Mouse (Mus musculus): ENCODE data around the gene Fyn. TPM values are rescaled to one million over a fixed set of nuclear protein-coding genes. Genes with fewer than 3 reads are reported as not detected.

Gene Fyn
- total RNA-seq, 2 experiments from 2014 or later = 46.6 to 48.6 TPM

DNA sequence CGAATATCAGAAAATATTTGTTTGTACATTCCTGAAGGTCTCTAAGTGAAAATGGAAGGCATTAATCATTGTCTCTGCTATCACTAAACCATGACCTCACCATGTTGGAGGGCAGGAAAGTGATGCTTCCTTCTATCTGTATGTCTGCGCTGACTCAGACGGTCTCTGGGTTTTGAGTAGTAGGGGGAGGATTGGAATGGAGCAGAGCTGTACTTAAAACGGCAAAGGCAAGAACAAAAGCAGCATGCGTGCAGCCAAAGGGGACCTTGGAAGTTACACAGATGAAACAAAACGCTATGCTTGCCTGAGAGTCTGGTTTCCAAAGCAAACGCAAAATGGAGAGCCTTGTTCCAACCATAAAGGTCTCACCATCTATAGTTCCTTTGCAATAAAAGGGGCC, 202.4 kb downstream of the Fyn start:
- DNase-seq = peak; percentile 44

DNA sequence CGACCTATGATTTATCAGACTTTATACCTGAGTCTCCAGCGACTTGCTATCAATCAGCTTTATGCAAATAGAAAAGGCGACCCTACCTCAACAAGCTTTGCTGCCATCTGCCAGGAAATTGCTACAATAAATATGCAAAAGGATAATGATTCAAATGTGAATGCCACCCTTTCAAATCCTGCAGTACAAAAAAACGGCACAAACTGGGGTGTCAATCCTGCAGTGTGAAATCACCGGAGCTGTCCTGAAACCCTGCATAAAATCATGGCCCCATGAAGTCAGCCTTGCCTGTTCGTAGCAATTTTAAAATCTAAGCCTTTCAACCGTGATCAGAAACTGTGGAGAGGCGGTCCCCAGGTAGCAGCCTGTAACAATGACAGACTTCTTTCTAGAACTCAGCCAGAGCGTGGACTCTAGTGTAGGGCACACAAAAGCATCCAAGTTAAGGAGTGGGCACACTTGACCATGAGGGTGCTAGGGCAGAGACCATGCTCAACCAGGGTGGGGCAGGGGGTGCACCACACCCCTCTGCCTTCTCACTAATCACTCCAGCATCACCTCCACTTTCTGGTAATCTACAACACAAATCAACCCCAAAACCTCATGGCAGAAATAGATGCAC, 203.5 kb downstream of the Fyn start:
- DNase-seq = no peak

- DNase-seq = peak; percentile 67
Measured at GRCm38 (mm10) chr10:39572672-39573051, 204.0 kb downstream of the Fyn start.

- no peak for DNase-seq
Measured at GRCm38 (mm10) chr10:39576466-39576865, 207.8 kb downstream of the Fyn start.

- DNase-seq = no peak
Measured at GRCm38 (mm10) chr10:39580477-39580876, 211.8 kb downstream of the Fyn start.

DNA sequence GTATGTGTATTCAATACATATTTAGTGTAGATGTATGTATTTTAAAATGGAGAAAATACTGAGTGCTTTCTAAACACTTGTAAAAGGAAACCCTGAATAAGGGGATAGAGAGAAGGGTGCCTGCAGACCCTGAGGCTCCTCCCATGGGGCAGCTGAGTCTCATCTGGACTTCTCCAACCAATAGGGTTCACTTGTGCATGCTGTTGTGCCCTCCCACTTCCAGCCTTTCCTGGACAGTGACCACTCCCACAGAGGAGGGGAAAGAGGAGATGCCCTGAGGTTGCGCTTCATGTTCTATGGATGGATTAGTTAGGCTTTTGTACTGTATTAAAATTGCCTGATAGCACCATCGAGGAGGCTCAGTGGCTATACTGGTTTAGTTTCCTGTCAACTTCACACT, 213.7 kb downstream of the Fyn start:
- no peak for DNase-seq

DNA sequence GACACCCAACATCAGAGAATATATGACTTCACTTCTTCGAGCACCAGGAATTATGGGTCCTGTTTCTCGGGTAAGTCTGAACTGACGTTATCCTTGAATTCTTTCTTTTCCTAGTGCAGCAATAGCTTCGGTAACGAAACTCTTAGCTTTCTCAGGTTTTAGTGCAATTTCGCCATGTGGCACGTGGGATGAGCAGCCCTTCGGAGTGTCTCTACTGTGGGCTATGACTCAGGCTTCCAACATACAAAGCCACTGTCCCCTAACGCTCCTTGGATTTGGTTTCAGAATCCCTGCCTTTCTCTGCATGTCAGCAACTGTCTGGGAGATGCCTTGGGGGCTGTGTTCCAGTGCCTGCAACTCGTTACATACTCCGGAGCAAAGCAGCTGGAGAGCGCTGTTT, 215.1 kb downstream of the Fyn start:
- no peak for DNase-seq

DNA sequence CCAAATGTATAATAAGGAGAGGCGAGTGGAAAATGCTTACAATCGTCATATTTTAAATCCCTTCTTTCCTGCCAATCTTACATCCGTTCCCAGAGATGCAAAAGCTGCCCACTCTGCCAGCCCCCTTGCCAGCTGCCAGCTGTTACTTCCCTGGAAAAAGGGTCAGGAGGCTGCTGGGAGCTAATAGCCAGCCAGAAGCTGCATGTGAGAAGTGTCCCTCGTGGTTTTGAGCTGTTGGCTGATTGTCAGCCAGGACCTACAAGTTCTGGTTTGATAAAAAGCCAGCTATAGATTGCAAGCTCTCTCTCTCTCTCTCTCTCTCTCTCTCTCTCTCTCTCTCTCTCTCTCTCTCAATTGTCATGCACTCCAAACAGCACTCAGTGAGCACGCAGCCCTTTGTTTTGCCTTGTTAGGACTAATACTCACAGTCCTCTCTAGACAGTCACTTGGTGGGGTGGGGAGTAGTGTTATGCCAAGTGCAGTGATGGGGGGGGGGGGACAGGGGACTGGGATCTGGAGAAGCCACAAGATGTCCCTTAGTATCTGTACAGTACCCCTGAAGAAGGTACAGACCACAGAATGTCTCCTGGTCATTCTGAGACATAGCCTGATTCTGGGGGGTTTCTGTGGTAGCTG, 218.8 kb downstream of the Fyn start:
- DNase-seq = peak; percentile 34

- DNase-seq = no peak
Measured at GRCm38 (mm10) chr10:39587973-39588746, 219.5 kb downstream of the Fyn start.

GRCm38 (mm10) chr10:39589765-39590546, 221.3 kb downstream of the Fyn start:
- DNase-seq = no peak

GRCm38 (mm10) chr10:39590629-39591028, 222.0 kb downstream of the Fyn start:
- DNase-seq = no peak

DNA sequence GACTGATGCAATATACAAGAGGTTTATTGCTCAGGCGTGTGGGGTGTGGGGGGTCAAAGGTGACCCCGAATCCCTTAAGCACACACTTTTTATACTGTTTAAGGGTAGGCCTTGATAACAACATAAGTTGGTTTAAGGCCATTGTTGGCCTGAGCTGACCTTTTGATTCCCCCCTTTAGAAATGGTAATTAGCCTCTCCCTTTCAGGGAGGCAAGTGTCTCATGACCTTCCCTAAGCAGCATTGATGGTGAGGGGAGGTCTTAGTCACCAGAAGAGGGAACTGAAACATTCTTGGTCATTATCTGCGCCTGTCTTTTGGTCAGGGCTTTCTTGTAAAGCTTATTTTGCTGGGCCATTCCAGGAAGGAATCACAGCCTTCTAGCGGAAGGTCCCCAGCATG, 223.8 kb downstream of the Fyn start:
- DNase-seq = no peak

- no peak for DNase-seq
Measured at GRCm38 (mm10) chr10:39594716-39595115, 226.1 kb downstream of the Fyn start.

DNA sequence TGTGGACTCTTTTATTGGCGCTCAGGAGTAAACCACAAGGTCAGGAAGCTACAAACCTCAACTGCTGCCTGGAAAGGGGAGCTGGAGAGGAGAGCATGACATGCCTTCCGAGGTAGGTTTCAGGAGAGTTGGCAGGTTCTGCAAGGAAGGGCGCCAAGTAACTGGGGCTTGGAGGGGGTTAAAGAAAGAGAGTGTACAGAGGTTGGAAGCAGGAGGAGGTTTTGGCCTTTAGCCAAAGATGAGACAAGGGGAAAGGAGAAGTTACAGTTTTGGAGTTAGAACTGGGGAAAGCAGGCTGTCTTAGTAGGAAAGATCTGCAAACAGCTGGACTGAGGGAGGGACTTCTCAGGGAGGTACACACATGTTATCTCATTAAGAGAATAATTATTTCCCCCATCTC, 227.2 kb downstream of the Fyn start:
- DNase-seq = no peak

DNA sequence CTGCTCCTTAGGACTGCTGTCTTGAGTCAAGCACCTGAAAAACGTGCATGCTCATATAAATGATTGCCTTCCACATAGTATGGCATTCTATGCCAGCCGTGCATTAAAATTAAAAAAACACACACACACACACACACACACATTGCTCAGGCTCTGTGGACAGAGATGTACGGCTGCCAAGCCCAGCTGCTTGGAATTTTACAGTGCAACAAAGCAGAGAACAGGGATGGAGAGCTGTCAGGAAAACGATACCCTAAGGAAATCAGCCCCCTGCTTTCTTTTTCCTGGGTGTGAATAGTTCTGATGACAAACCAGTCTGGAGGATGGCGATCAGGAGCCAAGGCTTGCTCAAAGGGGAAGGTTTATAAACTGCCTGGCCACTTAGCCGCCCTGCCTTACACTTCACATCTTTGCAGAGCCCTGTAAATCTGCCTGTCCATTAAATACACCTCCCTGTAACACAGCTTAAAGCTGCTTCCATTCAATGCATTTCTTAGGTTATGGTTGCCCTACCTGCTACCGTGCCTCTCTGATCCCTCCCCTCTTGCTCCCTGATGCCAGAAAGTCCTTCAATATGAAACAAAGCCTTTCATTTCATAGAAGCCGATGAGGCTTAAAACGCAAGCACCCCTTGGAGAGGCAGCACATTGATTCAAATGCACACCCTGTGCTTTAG, 228.6 kb downstream of the Fyn start:
- DNase-seq = no peak

DNA sequence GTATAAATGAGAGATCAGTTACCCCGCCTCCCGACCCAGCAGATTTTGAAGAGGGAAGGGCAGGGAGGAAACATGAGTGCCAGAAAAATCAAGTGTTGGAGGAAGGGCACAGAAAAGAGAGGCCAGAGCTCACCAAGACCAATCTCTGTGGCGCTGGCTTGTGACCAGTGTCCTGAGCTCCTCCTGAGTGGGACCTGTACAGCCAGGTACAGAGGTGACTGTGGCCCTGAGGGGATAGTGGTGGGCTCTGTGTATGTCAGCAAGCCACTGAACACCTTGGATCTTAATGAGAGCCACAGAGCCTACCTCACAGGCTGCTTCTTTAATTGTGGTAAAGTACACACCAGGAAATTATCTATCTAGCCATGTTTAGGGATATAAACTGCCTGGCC, 229.1 kb downstream of the Fyn start:
- no peak for DNase-seq

- DNase-seq = no peak
Measured at GRCm38 (mm10) chr10:39599601-39600000, 230.9 kb downstream of the Fyn start.

- DNase-seq = no peak
Measured at GRCm38 (mm10) chr10:39600115-39600514, 231.5 kb downstream of the Fyn start.

DNA sequence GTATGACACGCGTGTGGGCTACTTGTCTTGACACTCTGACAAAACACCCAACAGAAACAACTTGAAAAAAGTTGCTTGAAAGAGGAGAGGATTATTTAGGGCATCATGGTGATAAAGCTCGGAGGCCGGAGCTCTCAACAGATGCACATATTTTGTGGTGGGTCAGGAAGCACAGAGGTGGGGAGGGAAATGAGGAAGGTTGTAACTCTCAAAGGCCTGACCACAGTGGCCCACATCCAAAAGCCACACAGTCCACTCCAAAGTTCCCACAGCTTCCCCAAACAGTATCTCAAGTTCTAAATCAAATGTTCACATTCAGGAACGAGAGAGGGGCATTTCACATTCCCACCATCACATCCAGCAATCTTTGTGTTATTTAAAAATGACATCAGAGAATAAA, 232.4 kb downstream of the Fyn start:
- DNase-seq = no peak

GRCm38 (mm10) chr10:39606434-39606833, 237.8 kb downstream of the Fyn start:
- DNase-seq = no peak

- DNase-seq = no peak
Measured at GRCm38 (mm10) chr10:39611234-39611633, 242.6 kb downstream of the Fyn start.

DNA sequence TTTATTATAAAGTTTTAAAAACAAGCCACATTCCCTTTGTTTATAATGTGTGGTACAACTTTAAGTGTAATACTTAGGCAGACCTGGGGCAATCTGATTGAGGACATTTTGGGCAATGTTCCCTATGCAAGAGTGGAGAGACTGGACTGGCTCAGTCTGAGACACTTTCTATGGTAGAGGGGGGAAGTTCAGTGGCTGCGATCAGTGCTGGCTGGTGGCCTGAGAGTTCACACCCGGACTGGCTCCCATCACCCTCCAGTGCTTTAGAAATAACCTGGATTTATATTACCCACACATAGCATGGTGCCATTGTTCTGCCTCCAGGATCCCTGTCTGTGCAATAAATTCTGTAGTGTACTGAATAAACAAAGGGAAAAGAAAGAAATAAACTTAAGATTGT, 243.5 kb downstream of the Fyn start:
- DNase-seq = no peak

Data from adrenal gland, postnatal 10 days (tissue).